Mouse (Mus musculus) G1E (cell line): ENCODE data around the gene Tenm2. TPM values are rescaled to one million over a fixed set of nuclear protein-coding genes. Genes with fewer than 3 reads are reported as not detected.

Experiments used
- ATAC-seq: 2 replicates; pipeline ENCODE4 v1.8.0; 2016; ENCODE audit warnings: mild to moderate bottlenecking; ENCODE audit not compliant: insufficient number of reproducible peaks, poor library complexity, low FRiP score, severe bottlenecking; ENCODE audit errors: extremely low read depth
- DNase-seq: peaks from one replicate; pipeline ENCODE4 v3.0.0; 2012; ENCODE audit warnings: low spot score
- H3K27me3 ChIP-seq: 2 replicates; pipeline ENCODE4 v1.6.1; 2012; ENCODE audit warnings: mild to moderate bottlenecking, low read length, inconsistent platforms; ENCODE audit not compliant: insufficient read depth
- H3K36me3 ChIP-seq: replicated peaks from 2 replicates; pipeline ENCODE3; 2012; ENCODE audit warnings: mild to moderate bottlenecking, inconsistent platforms
- H3K4me1 ChIP-seq: 2 replicates; pipeline ENCODE4 v1.6.1; 2012; ENCODE audit warnings: low read depth, low read length, inconsistent platforms, mixed read lengths; ENCODE audit not compliant: insufficient read depth
- H3K4me3 ChIP-seq: 2 replicates; pipeline ENCODE4 v1.5.1; 2012; ENCODE audit warnings: low read depth, mild to moderate bottlenecking, inconsistent platforms, low read length, moderate library complexity, mixed read lengths
- H3K9me3 ChIP-seq: replicated peaks from 2 replicates; pipeline ENCODE4 v1.6.1; 2012; ENCODE audit warnings: inconsistent platforms
- CTCF ChIP-seq: IDR thresholded peaks from 2 replicates; pipeline ENCODE4 v1.5.1; 2012; ENCODE audit warnings: low read depth, low read length, inconsistent platforms, mixed read lengths
- GATA1 ChIP-seq: IDR thresholded peaks from 2 replicates; pipeline ENCODE4 v1.6.1; 2012; ENCODE audit warnings: borderline replicate concordance, low read length, inconsistent platforms, mixed read lengths
- GATA2 ChIP-seq: IDR thresholded peaks from 2 replicates; pipeline ENCODE4 v1.6.1; 2012; ENCODE audit warnings: low read depth, low read length, inconsistent platforms, borderline replicate concordance
- POLR2AphosphoS5 ChIP-seq: IDR thresholded peaks from 2 replicates; pipeline ENCODE4 v1.6.1; 2012; ENCODE audit warnings: low read depth, low read length, inconsistent platforms; ENCODE audit not compliant: insufficient replicate concordance
- TAL1 ChIP-seq: conservative IDR thresholded peaks from 2 replicates; pipeline ENCODE4 v1.6.1; 2012; ENCODE audit warnings: low read depth, low read length, inconsistent platforms, mixed read lengths
- polyA plus RNA-seq: library from polyadenylated mRNA; stranded (reverse); fragments of >175 nt; gene quantifications from 2 replicates; pipeline ENCODE4 v1.2.3, GENCODE M21; 2012
- total RNA-seq, 2 experiments: library from RNA; stranded (forward) in 1 of 2; stranded (reverse) in 1 of 2; fragments of 200-1000 nt in 1 of 2; fragments of >200 nt in 1 of 2; fragmentation: Nextera tagmentation in 1 of 2; gene quantifications; 2 replicates each; pipeline ENCODE4 v1.2.3; 2014 to 2017

Tenm2 gene
- total and polyA plus RNA-seq, 3 experiments = 0.44 TPM; not detected in 2

DNA sequence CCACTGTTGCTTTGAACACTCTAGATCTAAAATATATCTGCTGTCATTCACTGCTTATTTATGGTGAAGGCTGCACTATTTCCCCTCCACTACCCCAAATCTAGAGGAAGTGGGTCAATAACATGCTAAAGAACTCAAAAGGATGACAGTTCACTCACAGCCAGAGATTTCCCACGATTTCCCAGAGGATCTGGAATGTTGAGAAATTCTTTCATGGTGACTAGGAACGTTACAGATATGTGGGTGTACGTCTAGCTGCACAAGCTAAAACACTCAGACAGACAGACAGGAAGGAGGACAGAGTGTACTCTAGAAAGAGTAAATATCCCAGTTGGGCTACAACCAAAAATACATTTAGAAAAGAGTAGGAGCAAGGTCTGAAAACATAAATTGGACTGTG lies 384.1 kb downstream of the Tenm2 start:
- DNase-seq = no peak
- TF ChIP-seq CTCF (no peak), POLR2AphosphoS5 (no peak), GATA2 (no peak)
- no peaks in the 10 kb centered on the region for H3K4me1 ChIP-seq
- H3K9me3 ChIP-seq = no peaks in the 10 kb centered on the region
- ATAC-seq = no peak
- H3K4me3 ChIP-seq = no peak overlapping the region
- H3K27me3 ChIP-seq = no peaks in the 10 kb centered on the region
- H3K36me3 ChIP-seq = no peaks in the 10 kb centered on the region

DNA sequence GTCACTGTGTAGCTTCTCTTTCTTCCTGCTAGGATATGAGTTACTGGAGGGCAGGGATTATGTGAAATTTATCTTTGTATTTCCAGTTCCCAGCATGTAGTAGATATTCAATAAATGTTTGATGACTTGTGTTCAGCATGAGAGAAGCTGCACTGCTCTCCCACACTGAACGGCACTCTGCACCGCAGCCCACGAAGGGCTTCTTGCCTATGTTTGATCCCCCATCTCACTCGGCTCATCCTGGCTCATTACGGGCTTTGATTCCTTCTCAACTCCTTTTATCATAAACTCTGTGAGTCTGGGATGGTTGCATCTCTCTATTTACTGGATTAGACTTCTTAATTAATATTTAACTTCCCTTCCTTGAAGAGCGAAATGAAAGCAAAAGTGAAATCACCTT lies 388.3 kb downstream of the Tenm2 start:
- Histone ChIP-seq H3K9me3 (no peaks in the 10 kb centered on the region), H3K4me1 (no peaks in the 10 kb centered on the region), H3K4me3 (no peak overlapping the region), H3K36me3 (no peaks in the 10 kb centered on the region), H3K27me3 (no peaks in the 10 kb centered on the region)
- TF ChIP-seq CTCF (no peak), TAL1 (no peak), POLR2AphosphoS5 (no peak), GATA2 (no peak), GATA1 (no peak)
- no peak for ATAC-seq
- DNase-seq = no peak

DNA sequence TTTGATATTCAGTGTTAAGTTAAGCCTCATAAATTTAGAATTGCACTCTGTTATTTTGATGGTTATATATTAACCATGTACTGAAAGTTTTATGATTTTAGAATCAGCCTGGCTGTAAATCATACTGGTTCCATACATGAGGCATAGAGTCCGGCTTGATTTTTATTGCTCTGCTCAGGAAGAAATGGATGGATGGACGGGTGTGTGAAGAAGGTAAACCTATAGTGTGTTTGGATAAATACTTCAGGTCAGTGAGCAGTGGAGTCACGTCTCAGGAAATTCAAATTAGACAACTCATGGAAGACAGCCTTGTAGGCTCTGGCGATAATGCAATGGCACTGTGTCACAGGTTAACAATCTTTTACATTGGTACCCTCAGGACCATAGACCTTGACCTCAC lies 402.9 kb downstream of the Tenm2 start:
- no peak for TF ChIP-seq TAL1
- TF ChIP-seq GATA1 = no peak
- no peak for TF ChIP-seq CTCF
- TF ChIP-seq POLR2AphosphoS5 = no peak
- no peak for TF ChIP-seq GATA2

DNA sequence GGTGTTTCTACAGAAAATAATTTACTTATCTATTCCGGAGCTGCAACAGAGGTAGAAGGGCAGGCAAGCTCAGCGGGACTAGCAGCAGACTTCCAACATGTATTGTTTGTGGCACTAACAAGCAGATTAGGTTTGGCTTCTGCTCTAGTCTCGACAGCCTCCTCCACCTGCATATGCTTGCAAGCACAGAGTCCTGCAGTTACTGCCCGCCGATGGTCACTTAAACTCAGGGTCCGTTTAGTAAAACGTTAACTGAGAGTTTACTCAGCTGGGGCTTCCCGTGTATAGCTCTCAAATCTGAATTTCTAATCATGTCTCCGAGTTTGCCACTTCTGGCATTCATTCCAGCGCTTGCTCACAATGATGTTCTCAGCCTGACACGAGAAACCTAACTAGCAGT lies 404.3 kb downstream of the Tenm2 start:
- H3K36me3 ChIP-seq = no peaks in the 10 kb centered on the region
- no peaks in the 10 kb centered on the region for H3K4me1 ChIP-seq
- DNase-seq (no peak), ATAC-seq (no peak)
- H3K4me3 ChIP-seq = no peak overlapping the region
- TF ChIP-seq POLR2AphosphoS5 = no peak
- no peak for TF ChIP-seq CTCF
- TF ChIP-seq GATA1 = no peak
- TF ChIP-seq GATA2 = no peak
- TF ChIP-seq TAL1 = no peak
- H3K9me3 ChIP-seq = peaks cover 6% of the 10 kb centered on the region
- no peaks in the 10 kb centered on the region for H3K27me3 ChIP-seq

More for the DNA sequence above, 402.9 kb downstream of the Tenm2 start:
- no peak for ATAC-seq
- H3K4me3 ChIP-seq = no peak overlapping the region
- H3K27me3 ChIP-seq = no peaks in the 10 kb centered on the region
- no peaks in the 10 kb centered on the region for H3K4me1 ChIP-seq
- peaks cover 4% of the 10 kb centered on the region for H3K9me3 ChIP-seq
- no peaks in the 10 kb centered on the region for H3K36me3 ChIP-seq
- DNase-seq = no peak

DNA sequence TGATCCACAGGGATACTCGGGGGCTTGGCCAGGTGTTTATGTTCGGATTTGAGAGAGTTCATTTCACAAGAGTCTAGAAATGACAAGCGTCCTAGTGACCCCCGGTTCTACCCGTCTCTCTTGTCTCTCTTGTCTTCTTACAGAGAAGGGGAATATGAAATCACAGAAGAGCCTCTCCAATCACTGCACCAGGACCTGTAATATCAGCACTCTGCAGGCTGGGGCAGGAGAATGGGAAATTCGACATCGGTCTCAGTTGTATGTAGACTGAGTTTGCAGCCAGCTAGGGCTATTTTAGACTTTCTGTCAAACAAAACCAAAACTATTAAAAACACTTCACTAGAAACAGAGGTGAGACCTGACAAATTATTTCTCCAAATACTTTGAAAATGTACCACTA lies 411.1 kb downstream of the Tenm2 start:
- no peak for TF ChIP-seq CTCF
- no peak for TF ChIP-seq TAL1
- no peak for TF ChIP-seq GATA2
- no peak for TF ChIP-seq POLR2AphosphoS5
- TF ChIP-seq GATA1 = no peak
- H3K4me1 ChIP-seq = no peaks in the 10 kb centered on the region
- no peak overlapping the region for H3K4me3 ChIP-seq
- no peak for DNase-seq
- peaks cover 6% of the 10 kb centered on the region for H3K9me3 ChIP-seq
- ATAC-seq = no peak
- H3K27me3 ChIP-seq = no peaks in the 10 kb centered on the region
- H3K36me3 ChIP-seq = no peaks in the 10 kb centered on the region

DNA sequence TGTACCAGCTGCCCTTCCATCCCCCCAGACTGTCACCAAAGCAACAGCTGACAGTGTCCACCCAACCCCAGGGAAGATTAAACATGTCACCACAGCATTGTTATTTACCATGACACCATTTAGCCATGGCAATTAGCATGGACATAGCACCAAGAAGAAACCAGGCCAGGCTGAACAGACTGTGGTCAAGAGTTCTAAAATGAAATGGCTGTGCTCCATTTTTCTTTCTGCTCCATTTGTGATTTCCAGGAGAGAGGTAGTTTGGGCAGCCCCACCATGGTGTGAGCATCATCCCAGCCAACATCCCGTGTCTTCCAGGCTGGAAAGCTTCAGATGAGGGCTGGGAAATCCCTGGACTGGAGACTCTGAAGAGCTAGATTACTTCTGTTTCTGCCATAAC lies 431.1 kb downstream of the Tenm2 start:
- Histone ChIP-seq H3K4me1 (no peaks in the 10 kb centered on the region), H3K36me3 (no peaks in the 10 kb centered on the region), H3K4me3 (no peak overlapping the region), H3K27me3 (no peaks in the 10 kb centered on the region), H3K9me3 (peaks cover 11% of the 10 kb centered on the region; the same call in 1 of the 2 replicates)
- no peak for DNase-seq
- TF ChIP-seq POLR2AphosphoS5 = no peak
- TF ChIP-seq GATA2 = no peak
- TF ChIP-seq TAL1 = no peak
- TF ChIP-seq CTCF = no peak
- no peak for TF ChIP-seq GATA1
- ATAC-seq = no peak

DNA sequence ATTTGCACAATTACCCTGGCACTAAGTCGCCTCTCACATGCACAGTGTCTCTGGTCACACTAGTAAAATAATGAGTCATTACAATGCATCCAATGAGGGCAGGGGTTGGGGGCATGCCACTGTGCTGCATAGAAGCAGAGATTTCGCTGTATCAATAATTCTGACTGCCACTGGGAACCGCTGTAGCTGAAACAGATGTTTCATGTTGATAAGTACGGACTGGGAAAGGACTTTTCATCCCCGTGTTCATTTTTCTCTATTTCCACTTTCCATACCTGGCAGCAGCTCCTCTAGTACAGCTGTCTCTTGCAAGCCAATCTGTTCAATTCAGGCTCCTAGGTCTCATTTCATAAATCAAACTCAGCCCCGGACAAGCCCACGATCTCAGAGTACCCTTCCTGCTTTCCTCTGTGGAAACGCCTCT lies 433.5 kb downstream of the Tenm2 start:
- TF ChIP-seq TAL1 (no peak), CTCF (no peak), GATA2 (no peak), GATA1 (no peak)
- Histone ChIP-seq H3K4me3 (no peak overlapping the region), H3K4me1 (no peaks in the 10 kb centered on the region), H3K9me3 (peaks cover 8% of the 10 kb centered on the region; the same call in 1 of the 2 replicates), H3K27me3 (no peaks in the 10 kb centered on the region), H3K36me3 (no peaks in the 10 kb centered on the region)
- no peak for ATAC-seq
- no peak for DNase-seq
